Mouse (Mus musculus) kidney, postnatal 0 days (tissue): ENCODE measurements at regions not wholly inside any gene's neighbourhood (a gene's known extent, or its start where the extent isn't known, plus 50 kb on each side); places are given as distances from the start of the nearest gene placed in this dataset.
"Not testable (repeated sequence)": the region's sequence is repeated elsewhere in the genome, so short reads cannot be mapped to it uniquely, and the experiment has no call there.

Experiments
- ATAC-seq: fragments of 200-750 bp; cut with Nextera tagmentation; replicated peaks from 2 replicates; pipeline ENCODE4 v1.8.0; 2017; ENCODE audit warnings: low read depth, moderate number of reproducible peaks, moderate TSS enrichment, moderate library complexity; ENCODE audit not compliant: low FRiP score
- DNase-seq: peaks from one replicate; pipeline ENCODE4 v3.0.0-alpha.2; 2016; ENCODE audit warnings: low spot score
- H3K27ac ChIP-seq: fragments of 300-500 bp; sonication (generic); 2 replicates; pipeline ENCODE4 v1.5.1; 2014; ENCODE audit warnings: mild to moderate bottlenecking
- H3K27me3 ChIP-seq: fragments of 300-500 bp; sonication (generic); 2 replicates; pipeline ENCODE4 v1.6.1; 2014; ENCODE audit warnings: low read length, mixed read lengths; ENCODE audit not compliant: insufficient read depth
- H3K36me3 ChIP-seq: fragments of 300-500 bp; sonication (generic); 2 replicates; pipeline ENCODE4 v1.6.1; 2014; ENCODE audit warnings: low read length, mixed read lengths; ENCODE audit not compliant: insufficient read depth
- H3K4me1 ChIP-seq: fragments of 300-500 bp; sonication (generic); replicated peaks from 2 replicates; pipeline ENCODE4 v1.6.1; 2014; ENCODE audit warnings: antibody characterized with exemption, low read length, mixed read lengths; ENCODE audit not compliant: insufficient read depth
- H3K4me2 ChIP-seq: fragments of 300-500 bp; sonication (generic); 2 replicates; pipeline ENCODE4 v1.6.1; 2014; ENCODE audit warnings: mild to moderate bottlenecking, low read length, moderate library complexity, mixed read lengths
- H3K4me3 ChIP-seq: fragments of 300-500 bp; sonication (generic); replicated peaks from 2 replicates; pipeline ENCODE4 v1.5.1; 2014; ENCODE audit warnings: low read depth, low read length
- H3K9ac ChIP-seq: fragments of 300-500 bp; sonication (generic); 2 replicates; pipeline ENCODE4 v1.6.1; 2014; ENCODE audit warnings: low read depth, low read length
- H3K9me3 ChIP-seq: fragments of 300-500 bp; sonication (generic); replicated peaks from 2 replicates; pipeline ENCODE4 v1.6.1; 2016; ENCODE audit warnings: low read length, inconsistent platforms, mixed read lengths
- CTCF ChIP-seq: IDR thresholded peaks from 2 replicates; pipeline ENCODE4 v1.5.1; 2016; ENCODE audit warnings: antibody characterized with exemption, low read depth, mild to moderate bottlenecking, moderate library complexity
- WGBS: fragments of 180-500 bp; shearing (Covaris S2); extraction: QIAGEN DNeasy Blood & Tissue Kit; methylation state at CpG from one replicate; pipeline ENCODE4 v1.1.7; 2014; 5-methylcytosine and 5-hydroxymethylcytosine counted together

DNA sequence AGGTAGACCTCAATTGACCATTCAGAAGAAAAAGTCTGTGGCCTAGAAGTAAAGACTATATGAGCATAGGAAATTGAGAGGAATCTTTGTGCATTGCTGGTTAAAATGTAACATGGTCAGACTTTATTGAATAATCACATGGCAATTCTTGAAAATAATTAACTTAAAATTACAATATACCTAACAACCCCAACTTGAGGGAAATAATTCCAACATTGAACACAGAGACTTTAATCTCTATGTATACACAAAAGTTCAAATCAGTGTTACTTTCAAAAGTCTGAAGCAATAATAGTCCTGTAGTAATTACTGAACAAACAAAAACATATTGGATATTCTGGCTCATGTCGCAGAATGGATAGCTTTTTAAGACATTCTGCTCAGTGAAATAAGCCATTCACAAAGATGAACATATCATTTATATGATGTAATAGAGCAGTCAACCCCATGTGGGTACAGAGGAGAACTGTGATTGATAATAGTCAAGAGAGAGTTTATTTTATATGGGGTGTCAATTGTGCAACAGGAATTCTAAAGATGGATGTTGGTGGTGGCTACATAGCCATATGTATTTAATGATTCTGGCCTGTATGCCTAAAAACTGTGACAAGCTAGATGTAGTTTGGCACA lies 270.7 kb upstream of the Zic4 start:
- H3K4me2 ChIP-seq: no peak overlapping the region
- no peak overlapping the region for H3K9ac ChIP-seq
- WGBS: 81% methylated on average over 1 of the region's 1 CpGs
- H3K27ac ChIP-seq: no peak overlapping the region
- H3K4me1 ChIP-seq: no peaks in the 10 kb centered on the region
- no peak overlapping the region for H3K4me3 ChIP-seq
- H3K27me3 ChIP-seq: no peaks in the 10 kb centered on the region
- no peaks in the 10 kb centered on the region for H3K9me3 ChIP-seq
- H3K36me3 ChIP-seq: no peaks in the 10 kb centered on the region
- DNase-seq (no peak), ATAC-seq (no peak)
- no peak for TF ChIP-seq CTCF

DNA sequence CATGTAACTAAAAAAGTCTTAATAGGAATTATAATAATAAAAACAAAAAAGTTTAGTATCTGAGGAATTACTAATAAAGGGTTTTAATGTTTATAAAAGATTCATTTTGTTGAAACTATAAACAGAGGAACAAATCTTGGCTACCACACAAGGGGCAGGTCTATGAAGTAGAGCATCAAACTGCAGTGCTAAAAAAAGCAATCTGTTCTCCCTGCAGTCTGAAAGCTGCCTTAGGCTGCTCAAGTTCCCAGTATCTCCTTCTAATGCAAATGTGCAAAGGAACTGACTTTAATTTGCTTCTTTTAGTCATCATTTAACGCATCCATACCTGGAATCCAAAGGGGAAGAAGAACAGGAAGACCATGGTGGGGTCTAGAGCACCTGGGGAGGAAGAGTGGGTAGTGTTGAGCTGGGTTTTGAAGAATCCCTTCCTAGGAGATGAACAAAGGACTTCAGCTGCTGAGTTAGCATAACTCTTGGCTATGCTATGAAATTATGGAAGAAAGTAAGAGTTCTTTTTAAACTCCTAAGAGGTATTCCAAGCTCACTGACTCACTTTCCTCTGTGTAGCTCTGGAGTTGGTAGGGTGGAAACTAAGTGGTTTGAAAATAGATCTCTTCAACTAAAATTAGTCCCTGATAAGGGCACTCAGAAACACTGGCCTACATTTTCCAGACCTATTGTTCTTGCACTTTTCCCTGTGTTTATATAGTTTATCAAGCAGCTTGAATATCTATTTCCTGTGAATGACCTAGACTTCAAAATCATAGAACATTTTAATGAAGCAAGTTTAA lies 260.4 kb upstream of the Zic4 start:
- Histone ChIP-seq H3K9ac (no peak overlapping the region), H3K4me1 (no peaks in the 10 kb centered on the region), H3K4me3 (no peak overlapping the region), H3K27me3 (no peaks in the 10 kb centered on the region), H3K27ac (no peak overlapping the region), H3K36me3 (no peaks in the 10 kb centered on the region), H3K9me3 (no peaks in the 10 kb centered on the region), H3K4me2 (no peak overlapping the region)
- 61% methylated on average over 1 of the region's 1 CpGs for WGBS
- no peak for TF ChIP-seq CTCF
- ATAC-seq (no peak), DNase-seq (no peak)

DNA sequence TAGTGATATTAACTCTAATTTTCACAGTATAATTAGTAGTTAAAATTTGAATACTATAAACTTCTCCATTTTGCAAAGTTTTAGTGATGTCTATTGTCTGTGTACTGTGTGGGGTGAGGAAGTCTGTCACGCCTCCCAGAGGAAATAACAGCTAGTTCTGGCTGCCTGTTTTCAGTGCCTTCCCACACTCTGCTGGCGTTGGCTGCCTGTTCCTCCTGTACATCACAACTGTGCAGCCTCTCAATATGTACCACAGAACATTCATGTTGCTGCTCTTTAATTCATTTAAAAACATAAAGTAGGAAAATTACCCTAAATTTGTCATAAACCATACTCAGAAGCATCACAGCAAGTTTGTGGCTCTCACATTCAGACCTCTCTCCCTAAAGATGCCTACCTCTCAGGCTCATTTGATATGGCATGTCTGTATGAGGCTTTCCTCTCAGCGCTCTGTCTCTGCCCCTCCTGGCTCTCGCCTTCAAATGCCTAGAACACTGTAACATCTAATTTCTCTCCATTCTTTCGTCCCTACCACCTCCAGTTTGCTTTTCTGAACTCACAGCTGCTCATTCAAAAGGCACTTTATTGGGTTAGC lies 239.7 kb upstream of the Zic4 start:
- no peaks in the 10 kb centered on the region for H3K36me3 ChIP-seq
- H3K4me1 ChIP-seq: no peaks in the 10 kb centered on the region
- H3K4me2 ChIP-seq: no peak overlapping the region
- H3K9me3 ChIP-seq: no peaks in the 10 kb centered on the region
- WGBS: 80% methylated on average over 5 of the region's 5 CpGs
- no peak for DNase-seq
- no peak overlapping the region for H3K4me3 ChIP-seq
- ATAC-seq: no peak
- no peak overlapping the region for H3K27ac ChIP-seq
- H3K9ac ChIP-seq: no peak overlapping the region
- H3K27me3 ChIP-seq: no peaks in the 10 kb centered on the region
- TF ChIP-seq CTCF: no peak

DNA sequence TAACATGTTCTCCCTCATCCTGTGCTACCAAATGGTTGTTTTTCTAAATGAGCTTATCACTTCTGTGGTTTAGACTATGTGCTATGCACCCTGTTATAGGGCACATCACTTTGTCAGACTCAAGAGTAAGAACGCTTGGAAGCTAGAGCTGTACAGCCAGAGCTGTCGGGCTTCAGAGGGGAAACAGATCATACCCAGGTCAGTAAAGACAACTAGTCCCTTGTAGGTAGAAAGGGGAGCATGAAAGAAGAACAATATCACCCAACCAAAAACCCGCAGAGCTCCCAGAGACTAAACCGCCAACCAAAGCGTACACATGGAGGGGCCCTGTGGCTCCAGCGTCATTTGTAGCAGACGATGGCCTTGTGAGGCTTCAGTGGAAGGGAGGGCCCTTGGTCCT lies 239.0 kb upstream of the Zic4 start:
- Histone ChIP-seq H3K36me3 (no peaks in the 10 kb centered on the region), H3K27ac (no peak overlapping the region), H3K4me2 (no peak overlapping the region), H3K4me3 (no peak overlapping the region), H3K9ac (no peak overlapping the region), H3K27me3 (no peaks in the 10 kb centered on the region), H3K4me1 (no peaks in the 10 kb centered on the region), H3K9me3 (no peaks in the 10 kb centered on the region)
- 83% methylated on average over 7 of the region's 7 CpGs for WGBS
- DNase-seq (no peak), ATAC-seq (no peak)
- TF ChIP-seq CTCF: no peak

DNA sequence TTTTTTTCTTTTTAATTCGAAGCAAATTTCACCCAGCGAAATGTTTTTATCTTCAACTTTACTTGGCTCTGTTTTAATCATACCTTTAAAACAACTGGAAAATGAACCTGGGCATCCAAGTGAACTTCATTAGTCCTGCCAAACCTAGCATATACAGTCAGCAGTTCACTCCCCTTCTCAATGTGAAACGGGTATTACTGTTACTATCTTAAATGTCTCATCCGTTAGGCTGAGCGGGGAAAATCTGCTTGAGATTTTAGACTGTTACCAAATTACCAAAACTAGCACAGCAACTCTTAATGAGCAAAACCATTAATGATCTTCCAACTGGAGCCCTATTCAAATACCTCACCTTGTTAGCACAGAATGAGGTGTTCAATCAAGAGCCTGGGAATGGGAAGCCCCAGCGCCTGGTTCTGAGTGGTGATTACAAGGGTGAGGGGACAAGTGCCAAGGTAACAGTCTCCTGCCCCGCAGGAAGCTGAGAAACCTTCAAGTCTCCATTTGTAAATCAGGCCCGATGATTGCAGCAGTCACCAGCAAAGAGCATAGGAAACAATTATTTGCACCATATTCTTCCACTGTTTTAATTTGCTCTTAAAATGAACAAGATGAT lies 235.5 kb upstream of the Zic4 start:
- Histone ChIP-seq H3K4me1 (no peaks in the 10 kb centered on the region), H3K27ac (no peak overlapping the region), H3K4me2 (no peak overlapping the region), H3K9me3 (no peaks in the 10 kb centered on the region), H3K9ac (no peak overlapping the region), H3K27me3 (no peaks in the 10 kb centered on the region), H3K4me3 (no peak overlapping the region), H3K36me3 (no peaks in the 10 kb centered on the region)
- TF ChIP-seq CTCF: no peak
- ATAC-seq (no peak), DNase-seq (no peak)
- WGBS: 60% methylated on average over 8 of the region's 8 CpGs

DNA sequence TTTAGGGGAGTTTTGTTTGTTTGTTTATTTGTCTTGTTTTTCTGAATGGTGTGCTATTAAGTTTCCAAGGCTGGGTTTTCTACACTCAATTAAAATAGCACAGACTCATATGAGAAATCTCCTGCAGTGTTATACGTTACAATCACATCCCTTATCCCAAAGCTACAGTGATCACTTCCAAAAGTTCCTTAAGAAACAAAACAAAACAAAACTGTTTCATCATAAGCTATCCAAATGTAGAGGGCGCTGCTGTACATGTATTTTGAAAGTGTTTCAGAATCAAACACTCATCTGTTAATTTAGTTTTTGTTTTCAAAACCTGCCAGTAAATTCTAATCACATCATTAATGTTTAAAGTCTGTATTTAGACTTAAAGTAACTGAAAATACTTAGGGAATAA lies 233.7 kb upstream of the Zic4 start:
- not testable (repeated sequence) for H3K36me3 ChIP-seq, H3K9me3 ChIP-seq, H3K9ac ChIP-seq, H3K4me1 ChIP-seq, H3K27me3 ChIP-seq, H3K4me3 ChIP-seq, DNase-seq, H3K27ac ChIP-seq, H3K4me2 ChIP-seq, ATAC-seq
- whole genome bisulfite sequencing: 45% methylated on average over 2 of the region's 2 CpGs
